Mouse (Mus musculus) urinary bladder, postnatal 14 days (tissue): ENCODE measurements around the gene 2900011O08Rik.
"Not testable (repeated sequence)": the region's sequence is repeated elsewhere in the genome, so short reads cannot be mapped to it uniquely, and the experiment has no call there.

Experiments
- DNase-seq: peaks from one replicate; pipeline ENCODE4 v3.0.0; 2021; ENCODE audit warnings: low spot score

Gene 2900011O08Rik

GRCm38 (mm10) chr16:14066571-14066970 is 80.2 kb downstream of the 2900011O08Rik start:
- not testable (repeated sequence) for DNase-seq

- DNase-seq, result not testable (repeated sequence)
Measured at GRCm38 (mm10) chr16:14068701-14069100, 82.3 kb downstream of the 2900011O08Rik start.

GRCm38 (mm10) chr16:14070471-14071169 is 84.2 kb downstream of the 2900011O08Rik start:
- no peak for DNase-seq

GRCm38 (mm10) chr16:14082925-14083324 is 96.5 kb downstream of the 2900011O08Rik start:
- no peak for DNase-seq

GRCm38 (mm10) chr16:14088249-14088648 is 101.8 kb downstream of the 2900011O08Rik start:
- DNase-seq, result no peak

- no peak for DNase-seq
Measured at GRCm38 (mm10) chr16:14089296-14089695, 102.9 kb downstream of the 2900011O08Rik start.

GRCm38 (mm10) chr16:14091771-14092170 is 105.4 kb downstream of the 2900011O08Rik start:
- no peak for DNase-seq

GRCm38 (mm10) chr16:14105891-14106290 is 119.5 kb downstream of the 2900011O08Rik start:
- no peak for DNase-seq

GRCm38 (mm10) chr16:14109651-14110230 is 123.3 kb downstream of the 2900011O08Rik start:
- DNase-seq, result no peak

GRCm38 (mm10) chr16:14110922-14111321 is 124.5 kb downstream of the 2900011O08Rik start:
- DNase-seq, result no peak

- no peak for DNase-seq
Measured at GRCm38 (mm10) chr16:14112133-14112532, 125.7 kb downstream of the 2900011O08Rik start.

GRCm38 (mm10) chr16:14112742-14113141 is 126.3 kb downstream of the 2900011O08Rik start:
- no peak for DNase-seq

GRCm38 (mm10) chr16:14117299-14117698 is 130.9 kb downstream of the 2900011O08Rik start:
- no peak for DNase-seq

GRCm38 (mm10) chr16:14120941-14121340 is 134.5 kb downstream of the 2900011O08Rik start:
- no peak for DNase-seq

- no peak for DNase-seq
Measured at GRCm38 (mm10) chr16:14121563-14121962, 135.2 kb downstream of the 2900011O08Rik start.

GRCm38 (mm10) chr16:14122586-14122985 is 136.2 kb downstream of the 2900011O08Rik start:
- DNase-seq, result no peak

GRCm38 (mm10) chr16:14123901-14124300 is 137.5 kb downstream of the 2900011O08Rik start:
- DNase-seq, result no peak

- DNase-seq, result no peak
Measured at GRCm38 (mm10) chr16:14124709-14125108, 138.3 kb downstream of the 2900011O08Rik start.

- DNase-seq, result no peak
Measured at GRCm38 (mm10) chr16:14125253-14125652, 138.8 kb downstream of the 2900011O08Rik start.

GRCm38 (mm10) chr16:14128977-14129376 is 142.6 kb downstream of the 2900011O08Rik start:
- no peak for DNase-seq

- DNase-seq, result no peak
Measured at GRCm38 (mm10) chr16:14130796-14131195, 144.4 kb downstream of the 2900011O08Rik start.

GRCm38 (mm10) chr16:14131376-14131775 is 145.0 kb downstream of the 2900011O08Rik start:
- no peak for DNase-seq

GRCm38 (mm10) chr16:14131838-14132237 is 145.4 kb downstream of the 2900011O08Rik start:
- no peak for DNase-seq

- DNase-seq, result no peak
Measured at GRCm38 (mm10) chr16:14135014-14135413, 148.6 kb downstream of the 2900011O08Rik start.
